Mouse (Mus musculus) gastrocnemius, postnatal 36 days (tissue): ENCODE measurements at regions not wholly inside any gene's neighbourhood (a gene's known extent, or its start where the extent isn't known, plus 50 kb on each side); places are given as distances from the start of the nearest gene placed in this dataset.

Source experiments
- DNase-seq, 2 experiments: peaks; one replicate each; pipeline ENCODE4 v3.0.0; 2022
- intact Hi-C: fragments of 180-260 bp; cut with DNase I; formaldehyde crosslinking; loops from one replicate; pipeline ENCODE4 v1.15.1; 2025

DNA sequence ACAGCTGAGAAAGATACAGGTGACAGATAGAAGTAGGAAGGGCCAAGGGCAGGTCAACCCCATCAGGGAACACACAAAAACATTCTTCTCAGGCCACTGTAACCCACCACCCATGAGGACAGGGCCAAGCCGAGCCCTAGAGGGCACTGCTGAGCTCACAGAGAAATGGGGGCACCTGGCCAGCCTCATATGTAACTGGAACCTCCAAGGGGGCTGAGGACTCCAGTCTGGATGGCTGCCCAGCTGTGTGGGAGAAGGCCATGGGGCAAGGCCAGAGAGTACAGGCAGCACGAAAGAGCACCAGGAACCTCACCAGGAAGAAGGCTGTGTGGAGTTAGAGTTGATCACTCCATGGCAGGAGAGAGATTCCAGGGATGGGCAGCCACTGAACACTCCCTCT, 64.6 kb upstream of the Zdhhc25 start:
- intact Hi-C loops, result no loop called here
- DNase-seq, result no peak

DNA sequence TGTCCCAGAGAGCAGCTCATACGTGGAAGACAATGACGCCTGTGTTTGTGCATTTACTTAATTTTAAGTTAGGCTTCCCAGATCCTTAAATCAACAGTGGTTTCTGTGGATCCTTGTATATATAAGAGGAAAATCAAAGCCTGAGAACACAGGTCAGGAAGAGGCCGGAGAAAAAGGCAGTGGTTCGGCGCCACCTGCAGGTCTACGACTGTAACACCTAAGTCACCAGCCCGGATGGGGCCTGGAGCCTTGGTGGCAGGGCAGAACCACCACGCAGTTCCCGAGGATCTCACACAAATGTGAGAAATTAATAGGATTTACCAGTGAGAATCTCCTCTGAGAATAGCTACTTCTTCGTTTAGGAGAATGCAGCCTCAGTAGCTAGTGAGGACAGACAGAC, 62.9 kb upstream of the Zdhhc25 start:
- DNase-seq, result no peak
- intact Hi-C loops, result no loop called here

DNA sequence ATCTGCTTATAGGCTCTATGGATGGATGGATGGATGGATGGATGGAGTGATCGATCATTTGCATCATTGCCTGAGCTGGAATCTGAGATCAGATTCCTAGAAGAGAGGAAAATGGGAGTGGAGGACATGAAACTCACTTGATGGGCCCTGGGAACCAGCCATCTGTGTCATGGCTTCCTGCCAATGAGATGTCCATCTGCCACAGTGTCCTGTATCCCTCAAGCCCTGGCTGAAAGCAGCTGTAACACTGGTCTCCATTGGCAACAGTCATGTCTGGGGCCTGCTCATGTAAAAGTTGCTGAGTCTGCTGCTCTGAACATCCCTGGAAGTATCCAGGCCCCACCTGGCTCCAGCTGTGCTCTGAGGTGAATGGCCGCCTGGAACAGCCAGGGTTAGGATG, 57.5 kb upstream of the Zdhhc25 start:
- DNase-seq, result no peak

DNA sequence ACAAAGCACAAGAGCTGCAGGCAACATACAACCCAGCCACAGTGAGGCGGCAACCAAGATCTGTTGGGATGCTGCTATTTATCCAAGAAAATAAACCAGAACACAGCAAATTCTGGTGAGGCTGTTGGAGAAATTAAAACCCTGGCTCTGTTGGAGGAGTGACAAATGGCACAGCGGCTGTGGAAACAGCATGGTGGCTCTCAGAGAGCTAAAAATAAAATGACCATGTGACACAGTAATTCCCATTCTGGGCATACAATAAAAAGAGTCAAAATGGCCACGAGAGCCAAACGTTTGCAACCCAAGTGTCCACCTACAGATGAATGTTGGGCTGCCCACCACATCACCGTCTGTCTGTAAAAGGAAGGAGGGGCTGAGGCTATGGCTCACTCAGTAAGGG, 55.9 kb upstream of the Zdhhc25 start:
- intact Hi-C loops, result no loop called here

More for the DNA sequence above, 57.5 kb upstream of the Zdhhc25 start:
- intact Hi-C loops, result no loop called here

DNA sequence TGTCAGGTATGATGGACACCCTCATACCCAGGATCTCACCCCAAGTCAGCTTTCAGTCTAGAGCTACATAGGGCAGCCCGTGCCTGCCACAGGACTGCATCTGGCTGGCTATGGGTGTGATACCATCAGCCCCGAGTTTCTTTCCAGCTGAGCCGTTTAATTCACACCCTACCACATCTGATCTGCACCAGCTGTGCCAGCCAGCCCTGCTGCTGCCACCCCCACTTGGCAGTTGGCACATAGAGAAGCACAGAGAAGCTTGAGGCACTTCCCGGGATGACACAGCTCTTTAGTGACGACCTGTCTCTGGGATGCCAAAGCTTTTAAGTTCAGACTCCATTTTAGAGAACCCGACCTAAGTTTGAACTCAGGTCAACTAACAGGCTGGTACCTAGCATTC, 51.8 kb upstream of the Zdhhc25 start:
- intact Hi-C loops, result no loop called here
- no peak for DNase-seq

More for the DNA sequence above, 55.9 kb upstream of the Zdhhc25 start:
- no peak for DNase-seq
